Mouse (Mus musculus) adrenal gland, postnatal 36 days (tissue): Measurements from ENCODE around the gene A130010J15Rik. TPM values are rescaled to one million over a fixed set of nuclear protein-coding genes. Genes with fewer than 3 reads are reported as not detected.

ENCODE experiments used
- DNase-seq, 2 experiments: peaks; one replicate each; pipeline ENCODE4 v3.0.0; 2021; ENCODE audit warnings: mixed read lengths in 1 of 2
- total RNA-seq, 2 experiments: library from RNA; stranded (reverse); gene quantifications; 2 replicates each; pipeline ENCODE4 v1.2.3; 2021

A130010J15Rik gene
- total RNA-seq, 2 experiments from 2014 or later, result 2.8 to 3.7 TPM

DNA sequence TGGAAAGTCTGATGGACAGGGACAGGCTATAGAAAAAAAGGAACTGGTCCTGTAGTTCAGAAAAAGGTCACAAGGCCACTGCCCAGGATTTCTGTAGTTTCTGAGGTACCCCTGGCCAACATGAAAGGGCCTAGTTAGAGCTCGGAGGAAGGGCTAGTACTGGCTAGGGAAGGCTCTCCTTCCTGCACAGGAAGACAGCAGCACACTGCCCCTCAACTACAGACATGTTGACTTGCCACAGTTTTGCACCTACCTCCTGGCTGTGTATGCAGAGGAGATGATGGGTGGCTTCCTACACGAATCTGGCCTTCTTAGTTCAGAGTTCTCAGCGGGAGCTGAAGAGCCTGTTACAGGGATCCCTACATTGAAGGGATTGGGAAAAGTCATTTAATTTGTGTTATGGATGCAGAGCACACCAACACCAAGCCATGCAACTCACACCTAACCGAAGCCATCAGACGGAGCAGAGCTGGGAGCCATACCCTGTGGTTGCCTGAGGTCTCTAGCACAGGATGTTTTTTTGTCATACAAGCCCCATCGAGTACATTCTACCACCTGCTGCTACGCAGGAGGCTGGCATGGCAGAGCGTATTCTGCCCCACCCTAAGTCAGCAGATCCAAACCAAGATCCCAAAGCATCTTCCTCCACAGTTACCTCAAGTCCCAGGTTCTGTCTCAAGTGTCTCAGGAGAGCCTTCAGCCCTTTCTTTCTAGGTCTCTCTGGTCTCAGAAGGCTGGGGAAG lies 33.0 kb downstream of the A130010J15Rik start:
- no peak for DNase-seq

- peak; percentile 2 to 26 for DNase-seq
Observed at GRCm38 (mm10) chr1:193201383-193201778, 33.5 kb downstream of the A130010J15Rik start, which contains the start of gene Traf3ip3. Gene Traf3ip3, minus strand, starts transcription at chr1:193201703.

DNA sequence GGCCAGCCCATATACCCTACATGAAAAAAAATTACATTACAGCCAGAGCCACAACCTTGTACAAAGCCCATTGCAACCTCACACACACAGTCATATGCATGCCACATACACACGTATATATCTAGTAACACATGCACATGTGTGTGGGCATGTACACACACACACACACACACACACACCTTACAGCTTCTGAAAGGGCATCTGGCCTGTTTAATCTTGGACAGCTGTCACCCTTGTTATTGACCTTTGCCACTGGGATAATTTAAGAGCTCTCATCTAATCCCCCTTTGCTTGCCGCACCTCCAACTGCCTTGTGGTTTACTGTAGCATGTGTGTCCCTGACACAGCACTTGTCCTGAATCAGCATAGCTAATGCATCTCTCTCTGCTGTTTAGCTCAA lies 36.0 kb downstream of the A130010J15Rik start:
- DNase-seq, result no peak

DNA sequence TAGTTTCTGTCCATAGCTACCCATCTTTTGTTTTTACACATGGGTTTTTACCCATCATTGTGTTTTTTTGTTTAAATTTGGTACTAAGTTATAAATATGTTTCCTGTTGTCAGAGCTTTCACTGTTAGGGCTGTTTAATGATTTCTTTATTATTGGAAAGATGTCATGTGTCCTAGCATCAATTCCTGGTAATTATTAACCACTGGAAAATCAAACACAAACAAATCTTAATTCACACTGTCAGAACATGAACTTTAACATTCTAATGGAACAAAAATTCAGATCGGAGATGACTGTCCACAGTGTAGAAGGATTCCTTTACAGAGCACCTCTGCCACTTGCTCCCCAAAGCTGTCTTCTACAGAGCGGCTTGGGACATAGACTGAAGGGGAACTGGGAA lies 37.6 kb downstream of the A130010J15Rik start:
- no peak for DNase-seq

DNA sequence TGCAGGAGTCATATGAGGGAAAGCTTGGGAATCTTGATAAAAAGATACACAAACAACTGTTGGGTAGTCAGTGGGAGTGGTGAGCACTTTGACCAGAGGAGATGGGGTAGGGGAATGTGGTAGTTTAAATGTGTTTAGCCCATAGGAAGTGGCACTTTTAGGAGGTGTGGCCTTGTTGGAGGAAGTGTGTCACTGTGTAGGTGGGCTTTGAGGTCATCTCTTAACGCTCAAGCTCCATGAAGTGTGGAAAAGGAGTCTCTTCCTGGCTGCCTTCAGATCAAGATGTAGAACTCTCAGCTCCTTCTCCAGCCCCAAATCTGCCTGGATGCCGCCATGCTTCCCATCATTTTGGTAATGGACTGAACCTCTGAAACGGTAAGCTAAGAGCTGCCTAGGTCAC lies 39.7 kb downstream of the A130010J15Rik start, which contains the start of gene Lamb3:
Gene Lamb3, plus strand, starts transcription at position 197 of the 400 bp plus-strand sequence.
- DNase-seq, result no peak

DNA sequence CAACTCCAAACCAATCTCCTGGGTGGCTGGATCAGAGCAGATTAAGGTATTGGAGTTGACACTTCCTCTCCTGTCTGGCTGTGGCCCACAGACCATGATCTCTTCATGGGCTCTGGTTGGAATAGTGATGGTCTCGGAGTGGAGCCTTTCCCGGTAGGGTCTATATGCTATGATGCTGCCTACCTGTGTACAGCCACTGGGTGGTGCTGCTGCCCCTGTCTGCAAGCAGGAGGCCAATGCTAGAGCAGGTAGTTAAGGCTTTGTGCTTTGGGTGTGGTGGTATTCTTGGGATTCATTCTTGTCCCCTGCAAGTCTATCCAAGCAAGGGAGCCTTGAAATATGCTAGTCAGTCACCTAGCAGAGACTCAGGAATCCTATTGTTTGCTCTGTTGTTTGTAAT lies 40.3 kb downstream of the A130010J15Rik start:
- peak; percentile 39 to 70 for DNase-seq

- peak in 1 of 2 experiments; percentile 9 for DNase-seq
Observed at GRCm38 (mm10) chr1:193211371-193211770, 43.5 kb downstream of the A130010J15Rik start.

GRCm38 (mm10) chr1:193214053-193214452 lies 46.2 kb downstream of the A130010J15Rik start:
- DNase-seq, result no peak

GRCm38 (mm10) chr1:193216000-193216399 lies 48.2 kb downstream of the A130010J15Rik start:
- no peak for DNase-seq

GRCm38 (mm10) chr1:193220408-193220807 lies 52.6 kb downstream of the A130010J15Rik start:
- no peak for DNase-seq

DNA sequence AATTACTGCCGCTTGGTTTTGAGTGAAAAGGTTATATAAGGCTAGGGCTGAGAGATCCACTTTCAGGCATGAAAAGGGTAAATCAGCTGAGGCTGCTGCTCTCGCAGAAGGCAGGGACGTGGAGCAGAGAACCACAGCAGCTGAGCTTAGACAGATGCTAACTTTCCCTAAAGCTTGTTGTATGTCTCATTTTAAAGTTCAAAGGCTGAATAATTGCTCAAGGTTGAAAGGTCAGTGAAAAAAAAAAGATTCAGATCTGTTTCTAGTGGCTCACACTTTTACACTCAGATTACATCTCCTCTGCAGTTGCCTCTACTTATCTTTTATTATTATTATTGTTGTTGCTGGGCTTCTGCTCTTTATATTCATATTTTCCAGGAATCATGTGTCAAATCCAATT lies 57.7 kb downstream of the A130010J15Rik start:
- DNase-seq, result no peak

DNA sequence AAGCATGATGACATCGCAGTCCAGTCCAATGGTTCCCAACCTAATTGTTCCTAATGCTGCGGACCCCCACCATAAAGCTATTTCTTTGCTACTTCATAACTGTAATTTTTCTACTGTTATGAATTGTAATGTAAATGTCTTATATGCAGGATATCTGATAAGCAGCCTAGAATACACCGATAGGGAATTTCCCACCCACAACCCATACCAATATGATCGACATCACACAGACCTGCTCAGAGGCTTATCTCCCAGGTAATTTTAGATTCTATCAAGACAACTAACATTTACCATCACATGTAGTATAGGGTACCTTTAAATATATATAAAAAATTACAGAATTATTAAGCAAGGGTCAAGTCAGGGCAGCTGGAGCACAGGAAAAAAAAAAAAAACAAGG lies 58.3 kb downstream of the A130010J15Rik start:
- DNase-seq, result no peak

- no peak for DNase-seq
Observed at GRCm38 (mm10) chr1:193226724-193227522, 59.1 kb downstream of the A130010J15Rik start.

Other genes starting within 250 kb of the A130010J15Rik start
- gene Syt14, start 132.3 kb upstream of the A130010J15Rik start, total RNA-seq, result 10 to 100 TPM in 1 of 2 experiments, 1 to 10 TPM in 1; 7.0 to 13.5 TPM
- gene Diexf, start 37.8 kb upstream of the A130010J15Rik start, total RNA-seq, result 10 to 100 TPM; 13.7 to 15.9 TPM
- under 1 TPM; 0.36 to 0.46 TPM for gene Irf6, start 14.9 kb upstream of the A130010J15Rik start, total RNA-seq
- gene Traf3ip3, start 33.7 kb downstream of the A130010J15Rik start, total RNA-seq, result 1 to 10 TPM in 1 of 2 experiments, under 1 TPM in 1; 0.95 to 2.1 TPM
- 1 to 10 TPM; 2.1 to 3.0 TPM for gene Lamb3, start 39.7 kb downstream of the A130010J15Rik start, total RNA-seq
- 100 to 1,000 TPM; 102 to 117 TPM for gene Hsd11b1, start 96.0 kb downstream of the A130010J15Rik start, total RNA-seq
- 100 to 1,000 TPM; 117 to 162 TPM for gene G0s2, start 105.2 kb downstream of the A130010J15Rik start, total RNA-seq
- gene Camk1g, start 202.3 kb downstream of the A130010J15Rik start, total RNA-seq, result under 1 TPM; 0.26 TPM